Mouse (Mus musculus) heart, adult 2 months (tissue): ENCODE measurements at regions not wholly inside any gene's neighbourhood (a gene's known extent, or its start where the extent isn't known, plus 50 kb on each side); places are given as distances from the start of the nearest gene placed in this dataset.

Source experiments
- DNase-seq, 2 experiments: peaks; one replicate each; pipeline ENCODE4 v3.0.0; 2021
- H3K27ac ChIP-seq: fragments of 200-600 bp; 2 replicates; pipeline ENCODE4 v1.8.1; 2022
- H3K27me3 ChIP-seq: fragments of 200-500 bp; 2 replicates; pipeline ENCODE4 v1.6.1; 2012; ENCODE audit warnings: mild to moderate bottlenecking, low read length, inconsistent platforms, mixed read lengths; ENCODE audit not compliant: control insufficient read depth, insufficient read depth
- H3K36me3 ChIP-seq: fragments of 200-500 bp; 2 replicates; pipeline ENCODE4 v1.6.1; 2012; ENCODE audit warnings: low read length, inconsistent platforms; ENCODE audit not compliant: control insufficient read depth, insufficient read depth
- H3K4me1 ChIP-seq: fragments of 200-500 bp; 2 replicates; pipeline ENCODE4 v1.6.1; 2011; ENCODE audit warnings: low read length; ENCODE audit not compliant: control insufficient read depth, insufficient read depth
- H3K4me3 ChIP-seq: fragments of 200-600 bp; 2 replicates; pipeline ENCODE4 v1.8.1; 2022
- H3K79me2 ChIP-seq: fragments of 200-500 bp; replicated peaks from 2 replicates; pipeline ENCODE4 v1.6.1; 2012; ENCODE audit warnings: mild to moderate bottlenecking, inconsistent platforms, low read length, moderate library complexity, mixed read lengths; ENCODE audit not compliant: control insufficient read depth, insufficient read depth
- H3K9ac ChIP-seq: fragments of 200-500 bp; 2 replicates; pipeline ENCODE4 v1.6.1; 2012; ENCODE audit warnings: low read depth, mild to moderate bottlenecking, control low read depth, inconsistent platforms, low read length, mixed read lengths
- CTCF ChIP-seq: fragments of 200-600 bp; IDR thresholded peaks from 2 replicates; pipeline ENCODE4 v1.8.1; 2022; ENCODE audit warnings: antibody characterized with exemption, mild to moderate bottlenecking, moderate library complexity
- EP300 ChIP-seq: fragments of 200-500 bp; IDR thresholded peaks from 2 replicates; pipeline ENCODE4 v1.6.1; 2011; ENCODE audit warnings: low read depth, low read length, control low read depth; ENCODE audit not compliant: insufficient read depth
- POLR2A ChIP-seq: fragments of 200-500 bp; IDR thresholded peaks from 2 replicates; pipeline ENCODE4 v1.6.1; 2011; ENCODE audit warnings: mild to moderate bottlenecking, low read depth, low read length, control low read depth; ENCODE audit not compliant: insufficient read depth
- WGBS: fragments of 180-500 bp; shearing (Covaris S2); methylation state at CpG from one replicate; pipeline ENCODE4 v1.1.7; 2018; 5-methylcytosine and 5-hydroxymethylcytosine counted together
- intact Hi-C: fragments of 180-260 bp; cut with DNase I; formaldehyde crosslinking; loops from one replicate; pipeline ENCODE4 v1.15.1; 2025

- WGBS = 36% methylated on average over 3 of the region's 3 CpGs
- no peak overlapping the region for H3K4me3 ChIP-seq
- no peak overlapping the region for H3K27ac ChIP-seq
- TF ChIP-seq POLR2A (no peak), EP300 (no peak), CTCF (no peak)
- H3K4me1 ChIP-seq = no peaks in the 10 kb centered on the region
- H3K27me3 ChIP-seq = no peaks in the 10 kb centered on the region
- intact Hi-C loops = no loop called here
- H3K79me2 ChIP-seq = no peaks in the 10 kb centered on the region
- no peak overlapping the region for H3K9ac ChIP-seq
- no peak for DNase-seq
- no peaks in the 10 kb centered on the region for H3K36me3 ChIP-seq
Observed at GRCm38 (mm10) chr7:74974448-74974847, 334.6 kb downstream of the Sv2b start.

- Histone ChIP-seq H3K9ac (no peak overlapping the region), H3K79me2 (no peaks in the 10 kb centered on the region), H3K4me3 (no peak overlapping the region), H3K36me3 (no peaks in the 10 kb centered on the region), H3K4me1 (no peaks in the 10 kb centered on the region), H3K27me3 (no peaks in the 10 kb centered on the region), H3K27ac (no peak overlapping the region)
- intact Hi-C loops = no loop called here
- TF ChIP-seq EP300 (no peak), POLR2A (no peak), CTCF (no peak)
- 56% methylated on average over 5 of the region's 5 CpGs for WGBS
- DNase-seq = no peak
Observed at GRCm38 (mm10) chr7:74944421-74945098, 364.5 kb downstream of the Sv2b start.

GRCm38 (mm10) chr7:74942917-74943316 lies 366.1 kb downstream of the Sv2b start:
- 60% methylated on average over 4 of the region's 4 CpGs for WGBS
- no peak overlapping the region for H3K27ac ChIP-seq
- no peaks in the 10 kb centered on the region for H3K27me3 ChIP-seq
- no peak overlapping the region for H3K9ac ChIP-seq
- no peaks in the 10 kb centered on the region for H3K4me1 ChIP-seq
- no peak for TF ChIP-seq CTCF
- TF ChIP-seq EP300 = no peak
- no peak overlapping the region for H3K4me3 ChIP-seq
- DNase-seq = no peak
- intact Hi-C loops = no loop called here
- H3K36me3 ChIP-seq = no peaks in the 10 kb centered on the region
- no peaks in the 10 kb centered on the region for H3K79me2 ChIP-seq

- 52% methylated on average over 3 of the region's 3 CpGs for WGBS
- no peak overlapping the region for H3K27ac ChIP-seq
- H3K9ac ChIP-seq = no peak overlapping the region
- H3K4me3 ChIP-seq = no peak overlapping the region
- H3K27me3 ChIP-seq = no peaks in the 10 kb centered on the region
- intact Hi-C loops = no loop called here
- H3K79me2 ChIP-seq = no peaks in the 10 kb centered on the region
- TF ChIP-seq CTCF = no peak
- TF ChIP-seq EP300 = no peak
- TF ChIP-seq POLR2A = no peak
- no peaks in the 10 kb centered on the region for H3K4me1 ChIP-seq
- DNase-seq = no peak
- no peaks in the 10 kb centered on the region for H3K36me3 ChIP-seq
Observed at GRCm38 (mm10) chr7:74942146-74942545, 366.9 kb downstream of the Sv2b start.

DNA sequence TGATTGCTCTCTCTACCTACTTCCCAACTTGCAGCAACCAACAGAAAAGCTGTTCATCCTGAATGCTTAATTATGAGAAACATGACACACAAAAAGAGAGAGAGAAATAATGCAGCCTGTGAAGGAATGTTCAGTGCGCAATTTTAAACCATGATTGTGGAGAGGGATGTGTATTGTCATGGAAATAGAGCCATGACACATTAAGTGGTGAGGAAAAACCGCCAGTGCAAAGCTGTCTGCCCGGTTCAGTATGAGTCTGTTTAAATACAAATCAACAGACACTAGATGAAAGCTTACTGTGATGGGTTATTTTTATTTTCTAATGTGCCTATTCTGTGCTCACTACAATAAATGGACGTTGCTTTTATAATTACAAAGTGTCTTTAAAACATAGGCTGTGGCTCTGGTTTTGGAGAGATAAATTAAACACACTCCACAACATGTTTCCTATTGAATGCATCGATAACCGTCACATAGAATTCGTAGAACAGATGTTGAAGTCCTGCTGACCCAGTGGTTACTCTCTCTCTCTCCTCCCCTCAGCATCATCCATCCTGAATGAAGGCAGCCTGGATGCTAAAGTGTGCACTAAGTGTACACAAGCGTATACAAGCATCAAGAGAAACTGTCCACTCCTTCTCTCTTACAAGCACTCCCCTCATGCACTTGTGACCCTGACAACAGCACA lies 374.7 kb upstream of the Slco3a1 start:
- TF ChIP-seq EP300 (no peak), CTCF (no peak), POLR2A (no peak)
- no peaks in the 10 kb centered on the region for H3K36me3 ChIP-seq
- H3K4me3 ChIP-seq = no peak overlapping the region
- intact Hi-C loops = no loop called here
- H3K79me2 ChIP-seq = no peaks in the 10 kb centered on the region
- H3K4me1 ChIP-seq = no peaks in the 10 kb centered on the region
- H3K27ac ChIP-seq = no peak overlapping the region
- no peak overlapping the region for H3K9ac ChIP-seq
- no peaks in the 10 kb centered on the region for H3K27me3 ChIP-seq
- DNase-seq = no peak
- 60% methylated on average over 8 of the region's 8 CpGs for WGBS

GRCm38 (mm10) chr7:74928226-74928927 lies 373.8 kb upstream of the Slco3a1 start:
- H3K9ac ChIP-seq = no peak overlapping the region
- no peaks in the 10 kb centered on the region for H3K36me3 ChIP-seq
- intact Hi-C loops = no loop called here
- 46% methylated on average over 6 of the region's 6 CpGs for WGBS
- H3K27ac ChIP-seq = no peak overlapping the region
- no peaks in the 10 kb centered on the region for H3K79me2 ChIP-seq
- H3K27me3 ChIP-seq = no peaks in the 10 kb centered on the region
- TF ChIP-seq CTCF (no peak), EP300 (no peak), POLR2A (no peak)
- H3K4me1 ChIP-seq = no peaks in the 10 kb centered on the region
- H3K4me3 ChIP-seq = no peak overlapping the region
- no peak for DNase-seq
